In genomic region chr9:55938618-55938985, GRCm38 (mm10) we compare ENCODE assay signal across 8 mouse cellular contexts. TPM values are rescaled to one million over a fixed set of nuclear protein-coding genes. Genes with fewer than 3 reads are reported as not detected.
DNase-seq lines count a peak whose midpoint lies in the region; ATAC-seq and TF ChIP-seq lines count a peak whose summit lies in the region.

No protein-coding gene starts in this region.

- peak overlapping the region; percentile 70 for H3K4me3 ChIP-seq in lung, postnatal 0 days (ENCODE audit: low read depth, low read length)
- H3K4me3 ChIP-seq in embryonic facial prominence, embryonic 13.5 days, result peak overlapping the region; percentile 78
- peak overlapping the region; percentile 69 for H3K4me3 ChIP-seq in intestine, embryonic 14.5 days (ENCODE audit: low read depth, low read length)
- peak overlapping the region; percentile 74 for H3K4me3 ChIP-seq in neural tube, embryonic 12.5 days

- no peak for TF ChIP-seq CTCF in lung, postnatal 0 days (IDR thresholded peaks at IDR 0.05)

- WGBS in lung, postnatal 0 days, result 30% methylated on average over 6 of the region's 6 CpGs
- WGBS in embryonic facial prominence, embryonic 13.5 days, result 54% methylated on average over 6 of the region's 6 CpGs
- 37% methylated on average over 6 of the region's 6 CpGs for WGBS in intestine, embryonic 14.5 days
- 63% methylated on average over 6 of the region's 6 CpGs for WGBS in neural tube, embryonic 12.5 days

- H3K27me3 ChIP-seq in lung, postnatal 0 days (replicated peaks; ENCODE audit: insufficient read depth, low read length), result no peaks in the 10 kb centered on the region
- no peaks in the 10 kb centered on the region for H3K27me3 ChIP-seq in embryonic facial prominence, embryonic 13.5 days
- H3K27me3 ChIP-seq in intestine, embryonic 14.5 days (replicated peaks; ENCODE audit: control insufficient read depth, insufficient read depth, low read length), result no peaks in the 10 kb centered on the region
- H3K27me3 ChIP-seq in neural tube, embryonic 12.5 days (replicated peaks), result no peaks in the 10 kb centered on the region

- H3K36me3 ChIP-seq in lung, postnatal 0 days (ENCODE audit: insufficient read depth, low read length), result no peaks in the 10 kb centered on the region
- no peaks in the 10 kb centered on the region for H3K36me3 ChIP-seq in embryonic facial prominence, embryonic 13.5 days
- H3K36me3 ChIP-seq in intestine, embryonic 14.5 days (ENCODE audit: control insufficient read depth, insufficient read depth, low read length), result no peaks in the 10 kb centered on the region
- no peaks in the 10 kb centered on the region for H3K36me3 ChIP-seq in neural tube, embryonic 12.5 days

- no peak for TF ChIP-seq EP300 in lung, postnatal 0 days (IDR thresholded peaks at IDR 0.05)

- ATAC-seq in lung, postnatal 0 days, result no peak
- ATAC-seq in embryonic facial prominence, embryonic 13.5 days (ENCODE audit: insufficient number of reproducible peaks, insufficient read depth, low FRiP score, low TSS enrichment, low read depth), result no peak
- no peak for ATAC-seq in intestine, embryonic 14.5 days (replicated peaks; ENCODE audit: low FRiP score, low TSS enrichment, low read depth)
- ATAC-seq in neural tube, embryonic 12.5 days (ENCODE audit: low FRiP score, low read depth), result no peak
- no peak for ATAC-seq in megakaryocyte progenitor cell, adult 5-6 weeks (replicated peaks; ENCODE audit: poor library complexity)

- H3K4me2 ChIP-seq in lung, postnatal 0 days (replicated peaks; ENCODE audit: low read depth, low read length), result peak overlapping the region; percentile 80
- peak overlapping the region; percentile 58 for H3K4me2 ChIP-seq in embryonic facial prominence, embryonic 13.5 days
- peak overlapping the region; percentile 87 for H3K4me2 ChIP-seq in intestine, embryonic 14.5 days (ENCODE audit: low read length)
- H3K4me2 ChIP-seq in neural tube, embryonic 12.5 days (replicated peaks), result peak overlapping the region; percentile 63

- no peaks in the 10 kb centered on the region for H3K4me1 ChIP-seq in lung, postnatal 0 days (ENCODE audit: insufficient read depth, low read depth, low read length)
- peaks cover 18% of the 10 kb centered on the region for H3K4me1 ChIP-seq in embryonic facial prominence, embryonic 13.5 days
- H3K4me1 ChIP-seq in intestine, embryonic 14.5 days (replicated peaks; ENCODE audit: control insufficient read depth, insufficient read depth, low read length), result peaks cover 11% of the 10 kb centered on the region; the same call in 1 of the 2 replicates
- peaks cover 4% of the 10 kb centered on the region; the same call in 1 of the 2 replicates for H3K4me1 ChIP-seq in neural tube, embryonic 12.5 days

- H3K9ac ChIP-seq in lung, postnatal 0 days (replicated peaks; ENCODE audit: low read depth), result no peak overlapping the region
- peak overlapping the region; percentile 85 for H3K9ac ChIP-seq in embryonic facial prominence, embryonic 13.5 days
- H3K9ac ChIP-seq in intestine, embryonic 14.5 days (ENCODE audit: low read length), result peak overlapping the region; percentile 83
- no peak overlapping the region for H3K9ac ChIP-seq in neural tube, embryonic 12.5 days

- H3K9me3 ChIP-seq in lung, postnatal 0 days (ENCODE audit: low read length), result no peaks in the 10 kb centered on the region
- no peaks in the 10 kb centered on the region for H3K9me3 ChIP-seq in embryonic facial prominence, embryonic 13.5 days
- H3K9me3 ChIP-seq in intestine, embryonic 14.5 days (ENCODE audit: control insufficient read depth, low read length), result no peaks in the 10 kb centered on the region
- H3K9me3 ChIP-seq in neural tube, embryonic 12.5 days, result no peaks in the 10 kb centered on the region

- H3K27ac ChIP-seq in lung, postnatal 0 days (ENCODE audit: low read length), result peak overlapping the region; percentile 87; the same call in 1 of the 2 replicates
- no peak overlapping the region for H3K27ac ChIP-seq in embryonic facial prominence, embryonic 13.5 days
- no peak overlapping the region for H3K27ac ChIP-seq in intestine, embryonic 14.5 days (ENCODE audit: low read depth)
- H3K27ac ChIP-seq in neural tube, embryonic 12.5 days, result no peak overlapping the region

- DNase-seq in lung, postnatal 0 days (ENCODE audit: low spot score), result no peak
- no peak for DNase-seq in lung, postnatal 14 days
- DNase-seq in intestine, embryonic 14.5 days (ENCODE audit: low spot score), result peak; percentile 57
- no peak for DNase-seq in urinary bladder, postnatal 10 days (ENCODE audit: low spot score)
- no peak for DNase-seq in left cerebral cortex, adult 11 months (ENCODE audit: low spot score)

RNA-seq across cellular contexts. Expression of gene Scaper, which starts 0.7 kb away (rescaled TPM):
- polyA plus RNA-seq in lung, postnatal 0 days (2015; fragmentation: Nextera tagmentation; extraction: Ambion mirVana), result 7.1 and 9.8 TPM in 2 replicates
- polyA plus RNA-seq in embryonic facial prominence, embryonic 13.5 days (2015; fragmentation: Nextera tagmentation; extraction: Ambion mirVana), result 16.8 and 18.8 TPM in 2 replicates
- polyA plus RNA-seq in intestine, embryonic 14.5 days (2014; fragmentation: Nextera tagmentation; extraction: Ambion mirVana), result 9.4 and 10.0 TPM in 2 replicates
- 20.4 and 20.7 TPM in 2 replicates for polyA plus RNA-seq in neural tube, embryonic 12.5 days (2016; fragmentation: Nextera tagmentation; extraction: Ambion mirVana)
- 3.2 and 5.6 TPM in 2 replicates for total RNA-seq in megakaryocyte progenitor cell, adult 5-6 weeks (2015)
- 9.0 and 11.5 TPM in 2 replicates for total RNA-seq in megakaryocyte progenitor cell, adult 5-6 weeks (2017)

Comparison
In these comparisons a context has a peak if more than half of its experiments do, and no peak if none do; other contexts are left out.
1. H3K9ac ChIP-seq: peak in embryonic facial prominence, embryonic 13.5 days (single experiment) and intestine, embryonic 14.5 days (single experiment); none in lung, postnatal 0 days (single experiment) and neural tube, embryonic 12.5 days (single experiment).
2. Peak in every context shown above with its lines, with median percentiles within 50 percentile points of each other: H3K4me2 ChIP-seq and H3K4me3 ChIP-seq.